Mouse (Mus musculus) forebrain, embryonic 16.5 days (tissue): ENCODE measurements around the gene Disp2. TPM values are rescaled to one million over a fixed set of nuclear protein-coding genes. Genes with fewer than 3 reads are reported as not detected.

ENCODE experiments used
- ATAC-seq: fragments of 200-750 bp; cut with Nextera tagmentation; 2 replicates; pipeline ENCODE4 v1.8.0; 2017; ENCODE audit warnings: mild to moderate bottlenecking, moderate library complexity
- H3K27ac ChIP-seq: fragments of 300-500 bp; sonication (generic); 2 replicates; pipeline ENCODE4 v1.5.1; 2014; ENCODE audit warnings: low read length, control low read depth
- H3K27me3 ChIP-seq: fragments of 300-500 bp; sonication (generic); replicated peaks from 2 replicates; pipeline ENCODE4 v1.6.1; 2014; ENCODE audit warnings: low read length; ENCODE audit not compliant: control insufficient read depth, insufficient read depth
- H3K36me3 ChIP-seq: fragments of 300-500 bp; sonication (generic); 2 replicates; pipeline ENCODE4 v1.6.1; 2014; ENCODE audit not compliant: control insufficient read depth, insufficient read depth
- H3K4me1 ChIP-seq: fragments of 300-500 bp; sonication (generic); replicated peaks from 2 replicates; pipeline ENCODE4 v1.6.1; 2014; ENCODE audit warnings: low read length; ENCODE audit not compliant: control insufficient read depth, insufficient read depth
- H3K4me2 ChIP-seq: fragments of 300-500 bp; sonication (generic); 2 replicates; pipeline ENCODE4 v1.6.1; 2014; ENCODE audit warnings: mild to moderate bottlenecking, low read length, control low read depth
- H3K4me3 ChIP-seq: fragments of 300-500 bp; sonication (generic); replicated peaks from 2 replicates; pipeline ENCODE4 v1.5.1; 2014; ENCODE audit warnings: mild to moderate bottlenecking, low read length, control low read depth
- H3K9ac ChIP-seq: fragments of 300-500 bp; sonication (generic); replicated peaks from 2 replicates; pipeline ENCODE4 v1.6.1; 2014; ENCODE audit warnings: low read depth, low read length, control low read depth
- H3K9me3 ChIP-seq: fragments of 300-500 bp; sonication (generic); 2 replicates; pipeline ENCODE4 v1.6.1; 2016; ENCODE audit warnings: low read length; ENCODE audit not compliant: control insufficient read depth
- WGBS: fragments of 180-500 bp; shearing (Covaris S2); extraction: QIAGEN DNeasy Blood & Tissue Kit; methylation state at CpG from one replicate; pipeline ENCODE4 v1.1.7; 2014; 5-methylcytosine and 5-hydroxymethylcytosine counted together
- polyA plus RNA-seq: library from polyadenylated mRNA; unstranded; fragments of >200 nt; fragmentation: Nextera tagmentation; extraction: Ambion mirVana; gene quantifications from 2 replicates; pipeline ENCODE4 v1.2.1, GENCODE M21; 2015

Gene Disp2
- polyA plus RNA-seq, 1 experiment from 2014 or later: 36.9 TPM

DNA sequence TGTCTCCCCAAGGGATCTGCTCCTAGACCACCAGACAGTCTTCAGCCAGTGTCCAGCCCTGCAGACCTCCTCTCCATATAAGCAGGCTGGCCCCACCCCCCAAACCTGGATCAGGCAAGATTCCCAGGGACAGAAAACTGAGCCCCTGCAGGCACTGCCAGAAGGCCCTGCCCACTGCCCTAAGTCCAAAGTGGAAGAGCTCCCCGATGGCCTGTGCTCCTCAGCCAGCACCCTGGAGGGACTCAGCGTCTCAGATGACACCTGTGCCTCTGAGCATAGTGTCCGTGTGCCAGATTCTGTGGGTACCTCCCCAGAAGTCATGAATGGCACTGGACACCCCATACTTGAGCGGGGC, 12.7 kb downstream of the Disp2 start:
- WGBS: 83% methylated on average over 4 of the region's 4 CpGs
- no peak for ATAC-seq

DNA sequence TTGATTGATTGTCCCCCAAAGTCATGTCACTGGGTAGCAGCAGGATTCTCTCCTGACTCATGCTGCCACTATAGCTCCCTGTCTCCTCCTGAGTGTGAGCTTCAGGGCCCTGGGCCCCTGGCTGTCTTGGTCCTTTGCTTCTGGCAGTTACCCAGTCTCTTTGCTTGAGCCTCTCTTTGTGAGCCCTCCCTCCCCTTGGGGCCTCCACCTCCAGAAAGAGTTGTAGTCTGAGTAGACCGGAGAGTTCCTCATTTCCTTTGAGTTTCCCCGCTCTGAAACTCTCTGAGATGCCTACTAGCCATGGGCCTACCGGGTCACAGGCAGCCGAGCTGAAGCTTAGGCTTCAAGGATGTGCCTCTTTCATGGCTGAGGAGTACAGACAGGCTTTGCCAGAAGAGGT, 14.1 kb downstream of the Disp2 start:
- Histone ChIP-seq H3K9ac (no peak overlapping the region), H3K4me1 (peaks cover 13% of the 10 kb centered on the region), H3K4me3 (no peak overlapping the region), H3K4me2 (no peak overlapping the region), H3K36me3 (peaks cover 5% of the 10 kb centered on the region; the same call in 1 of the 2 replicates), H3K27me3 (no peaks in the 10 kb centered on the region), H3K9me3 (no peaks in the 10 kb centered on the region), H3K27ac (no peak overlapping the region)
- no peak for ATAC-seq
- 91% methylated on average over 4 of the region's 4 CpGs for WGBS

More for the DNA sequence above, 12.7 kb downstream of the Disp2 start:
- no peaks in the 10 kb centered on the region for H3K9me3 ChIP-seq
- no peak overlapping the region for H3K9ac ChIP-seq
- no peak overlapping the region for H3K27ac ChIP-seq
- H3K4me1 ChIP-seq: peaks cover 13% of the 10 kb centered on the region
- no peak overlapping the region for H3K4me2 ChIP-seq
- H3K4me3 ChIP-seq: no peak overlapping the region
- H3K36me3 ChIP-seq: peaks cover 5% of the 10 kb centered on the region; the same call in 1 of the 2 replicates
- H3K27me3 ChIP-seq: no peaks in the 10 kb centered on the region

DNA sequence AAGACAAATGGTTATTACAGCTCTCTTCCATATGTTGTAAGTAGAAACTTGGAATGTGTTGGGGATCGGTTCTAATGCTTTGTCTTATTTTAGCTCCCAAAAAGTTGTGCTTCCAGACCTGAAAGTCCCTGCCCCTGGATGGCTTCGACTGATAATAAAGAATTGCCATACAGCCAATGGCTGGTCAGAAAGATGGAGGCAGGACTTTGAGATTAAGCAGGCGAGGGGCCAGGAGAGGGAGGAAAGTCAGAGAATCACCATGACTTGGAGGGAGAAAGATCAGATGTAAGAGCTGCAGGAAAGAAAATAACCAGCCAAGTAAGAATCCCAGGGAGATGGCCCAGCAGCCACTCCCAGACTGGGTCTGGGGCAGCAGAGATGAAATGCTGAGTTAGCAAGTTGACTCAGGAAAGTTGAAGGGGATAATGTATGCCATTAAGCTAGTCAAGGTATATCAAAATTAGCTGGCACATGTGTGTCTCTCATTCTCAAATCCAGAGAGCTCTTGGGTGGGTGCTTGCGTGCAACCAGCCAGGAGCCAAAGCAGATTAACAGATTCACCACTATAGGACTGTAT, 23.1 kb downstream of the Disp2 start:
- H3K9ac ChIP-seq: no peak overlapping the region
- no peak for ATAC-seq
- H3K4me1 ChIP-seq: no peaks in the 10 kb centered on the region
- H3K27me3 ChIP-seq: no peaks in the 10 kb centered on the region
- H3K4me3 ChIP-seq: no peak overlapping the region
- H3K27ac ChIP-seq: no peak overlapping the region
- H3K9me3 ChIP-seq: no peaks in the 10 kb centered on the region
- no peaks in the 10 kb centered on the region for H3K36me3 ChIP-seq
- WGBS: 66% methylated on average over 4 of the region's 4 CpGs
- no peak overlapping the region for H3K4me2 ChIP-seq

DNA sequence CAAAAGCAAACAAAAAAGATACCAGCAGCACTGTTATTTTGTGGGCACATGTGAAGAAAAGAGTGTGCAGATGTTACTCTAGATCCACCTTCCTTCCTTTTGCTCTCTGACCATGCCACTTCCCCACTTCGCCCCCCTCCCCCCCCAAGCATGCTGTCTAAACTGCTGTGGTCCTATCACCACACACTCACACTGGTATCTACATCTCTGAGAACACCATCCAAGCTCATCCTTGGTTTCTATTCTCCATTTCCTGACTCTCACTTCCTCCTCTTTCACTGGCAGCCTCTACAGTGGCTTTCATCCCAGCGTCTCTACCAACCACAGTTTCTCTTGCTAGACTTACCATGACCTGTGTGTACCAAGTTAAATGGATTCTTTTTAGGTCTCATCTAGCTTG, 25.0 kb downstream of the Disp2 start:
- ATAC-seq: no peak
- H3K4me1 ChIP-seq: no peaks in the 10 kb centered on the region
- H3K9ac ChIP-seq: no peak overlapping the region
- WGBS: 80% methylated on average over 2 of the region's 2 CpGs
- no peaks in the 10 kb centered on the region for H3K36me3 ChIP-seq
- H3K27me3 ChIP-seq: no peaks in the 10 kb centered on the region
- no peaks in the 10 kb centered on the region for H3K9me3 ChIP-seq
- no peak overlapping the region for H3K27ac ChIP-seq
- H3K4me3 ChIP-seq: no peak overlapping the region
- no peak overlapping the region for H3K4me2 ChIP-seq

DNA sequence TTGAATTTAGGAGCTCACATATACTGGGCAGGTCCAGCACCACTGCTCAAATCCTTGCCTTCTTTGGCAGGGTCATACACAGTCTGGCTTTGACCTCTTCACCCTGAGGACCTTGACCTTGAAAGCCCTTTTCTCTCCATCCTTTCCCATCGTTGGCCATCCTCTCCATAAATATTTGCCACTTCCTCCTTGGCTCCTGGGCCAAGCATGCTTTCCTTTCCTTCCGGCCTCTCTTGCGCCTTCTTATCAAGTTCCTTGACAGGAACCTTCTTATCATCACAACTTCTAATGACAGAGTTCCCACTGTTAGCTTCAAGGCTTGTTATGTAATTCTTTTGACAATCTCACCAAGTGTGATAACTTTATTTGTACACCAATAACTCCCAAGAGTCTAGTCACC, 25.6 kb downstream of the Disp2 start:
- Histone ChIP-seq H3K4me3 (no peak overlapping the region), H3K9ac (no peak overlapping the region), H3K27ac (no peak overlapping the region), H3K4me2 (no peak overlapping the region), H3K9me3 (no peaks in the 10 kb centered on the region), H3K36me3 (no peaks in the 10 kb centered on the region), H3K27me3 (no peaks in the 10 kb centered on the region), H3K4me1 (no peaks in the 10 kb centered on the region)
- 82% methylated on average over 3 of the region's 3 CpGs for whole genome bisulfite sequencing
- ATAC-seq: no peak

DNA sequence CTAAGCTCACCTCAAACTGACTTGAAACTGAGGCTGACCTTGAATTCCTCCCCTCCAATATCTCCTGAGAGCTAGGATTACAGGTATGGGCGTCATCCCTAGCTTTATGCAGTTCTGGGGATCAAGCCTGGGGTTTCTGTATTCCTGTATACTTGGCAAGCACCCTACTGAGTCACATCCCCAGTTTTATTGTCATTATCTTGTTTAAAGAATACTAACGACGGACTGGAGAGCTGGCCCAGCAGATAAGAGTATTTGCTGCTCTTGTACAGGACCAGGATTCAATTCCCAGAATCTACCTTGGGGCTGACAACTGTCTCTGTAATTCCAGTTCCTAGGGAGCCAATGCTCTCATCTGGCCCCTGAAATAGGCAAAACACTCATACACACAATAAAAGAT, 26.2 kb downstream of the Disp2 start:
- Histone ChIP-seq H3K9me3 (no peaks in the 10 kb centered on the region), H3K27ac (no peak overlapping the region), H3K4me1 (no peaks in the 10 kb centered on the region), H3K9ac (no peak overlapping the region), H3K4me3 (no peak overlapping the region), H3K36me3 (no peaks in the 10 kb centered on the region), H3K4me2 (no peak overlapping the region), H3K27me3 (no peaks in the 10 kb centered on the region)
- ATAC-seq: no peak
- 37% methylated on average over 3 of the region's 3 CpGs for WGBS

DNA sequence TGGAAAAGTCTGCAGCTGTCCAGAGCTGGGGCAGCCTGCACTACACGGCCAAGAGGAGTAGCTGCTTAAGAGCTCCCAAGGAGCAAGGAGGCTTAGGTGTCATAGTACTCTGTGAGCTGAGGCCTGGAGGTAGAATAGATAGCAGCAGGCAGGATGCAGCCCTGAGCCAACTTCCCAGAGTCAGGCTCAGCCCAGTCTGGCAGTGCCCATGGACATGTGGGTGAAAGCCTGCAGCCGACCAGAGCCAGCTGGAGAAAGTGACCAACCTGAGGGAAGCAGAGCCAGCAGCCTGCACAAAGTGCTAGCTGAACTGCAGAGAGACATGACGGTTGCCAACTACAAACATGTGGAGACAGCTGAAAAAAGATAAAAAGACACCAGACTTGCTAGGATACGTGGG, 27.3 kb downstream of the Disp2 start:
- 66% methylated on average over 4 of the region's 4 CpGs for WGBS
- H3K27ac ChIP-seq: no peak overlapping the region
- no peak for ATAC-seq
- no peak overlapping the region for H3K4me3 ChIP-seq
- no peaks in the 10 kb centered on the region for H3K36me3 ChIP-seq
- no peak overlapping the region for H3K9ac ChIP-seq
- H3K9me3 ChIP-seq: no peaks in the 10 kb centered on the region
- H3K4me2 ChIP-seq: no peak overlapping the region
- no peaks in the 10 kb centered on the region for H3K4me1 ChIP-seq
- no peaks in the 10 kb centered on the region for H3K27me3 ChIP-seq

DNA sequence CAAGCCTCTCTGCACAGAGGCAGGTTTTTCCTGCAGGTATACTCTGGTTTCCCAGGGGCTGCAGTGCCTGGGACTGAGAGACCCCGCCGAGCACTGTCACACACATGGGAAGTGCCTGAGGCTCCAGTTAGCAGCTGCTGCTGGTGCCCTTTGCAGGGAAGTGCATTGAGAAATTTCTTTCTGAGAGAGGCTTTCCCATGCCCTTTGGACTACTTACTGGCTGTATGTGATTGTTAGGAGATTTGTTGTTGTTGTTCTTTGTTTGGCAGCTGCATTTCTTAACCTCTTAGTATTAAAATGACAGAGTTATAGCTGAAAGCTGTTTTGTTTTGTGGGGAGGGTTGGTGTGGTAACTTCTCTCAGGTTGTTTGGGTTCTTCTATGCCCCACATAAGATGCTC, 31.3 kb downstream of the Disp2 start:
- Histone ChIP-seq H3K27me3 (no peaks in the 10 kb centered on the region), H3K4me2 (no peak overlapping the region), H3K9ac (no peak overlapping the region), H3K27ac (no peak overlapping the region), H3K4me3 (no peak overlapping the region), H3K36me3 (no peaks in the 10 kb centered on the region), H3K4me1 (peaks cover 16% of the 10 kb centered on the region), H3K9me3 (no peaks in the 10 kb centered on the region)
- no peak for ATAC-seq
- WGBS: 27% methylated on average over 2 of the region's 2 CpGs

DNA sequence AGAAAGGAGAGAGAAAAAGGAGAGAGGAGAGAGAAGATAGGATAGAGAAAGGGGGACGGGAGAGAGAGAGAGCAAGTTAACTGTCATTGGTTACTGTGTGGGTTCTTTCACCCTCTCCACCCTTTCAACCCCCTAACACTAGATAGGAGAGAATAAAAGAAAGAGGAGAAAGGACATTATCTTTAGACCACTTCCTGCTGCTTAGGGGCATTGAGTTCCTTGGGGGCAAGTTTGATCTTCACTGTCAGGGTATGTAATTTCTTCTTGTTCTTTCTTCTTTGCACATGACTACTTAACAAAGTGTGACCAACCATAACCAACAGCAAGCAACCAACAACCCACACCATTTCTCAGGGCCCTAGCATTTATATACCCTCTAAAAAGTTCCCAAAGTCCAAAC, 33.2 kb downstream of the Disp2 start:
- Histone ChIP-seq H3K9me3 (no peaks in the 10 kb centered on the region), H3K4me2 (no peak overlapping the region), H3K27me3 (no peaks in the 10 kb centered on the region), H3K27ac (no peak overlapping the region), H3K4me3 (no peak overlapping the region), H3K4me1 (peaks cover 16% of the 10 kb centered on the region), H3K36me3 (no peaks in the 10 kb centered on the region), H3K9ac (no peak overlapping the region)
- ATAC-seq: no peak
- WGBS: 78% methylated on average over 1 of the region's 1 CpGs
